In genomic region chr10:81559163-81559626, GRCm38 (mm10) we compare ENCODE assay signal across 7 mouse cellular contexts. TPM values are rescaled to one million over a fixed set of nuclear protein-coding genes. Genes with fewer than 3 reads are reported as not detected.
DNase-seq lines count a peak whose midpoint lies in the region; ATAC-seq and TF ChIP-seq lines count a peak whose summit lies in the region.

TSS of gene Aes (plus strand) at chr10:81559488.

- H3K36me3 ChIP-seq in hindbrain, postnatal 0 days (ENCODE audit: insufficient read depth, low read length), result no peaks in the 10 kb centered on the region

- peak within 1 kb of the TSS; percentile 69 for H3K4me2 ChIP-seq in hindbrain, postnatal 0 days (ENCODE audit: low read depth, low read length)

- H3K27me3 ChIP-seq in hindbrain, postnatal 0 days (ENCODE audit: insufficient read depth, low read length), result no peaks in the 10 kb centered on the region

- peak; percentile 90 to 95 for DNase-seq in cerebellum, postnatal 25 days
- DNase-seq in gastrocnemius, postnatal 14 days, result peak; percentile 83
- peak; percentile 73 for DNase-seq in hindbrain, postnatal 0 days (ENCODE audit: low spot score)
- peak; percentile 70 to 77 for DNase-seq in left cerebral cortex, postnatal 25 days (ENCODE audit: low spot score in 2 of 2)
- peak; percentile 50 for DNase-seq in spleen, adult 12 weeks (ENCODE audit: low spot score)

- intact Hi-C loops in gastrocnemius, postnatal 14 days (cut with DNase I; ENCODE audit: low total_unique reads), result no loop called here
- intact Hi-C loops in left cerebral cortex, postnatal 25 days (cut with DNase I), result loop anchor here (10.0 kb wide), 1 partner anchor 1874 kb away; the partner anchor contains the start of genes Cdc34 and Gzmm

- peak within 1 kb of the TSS; percentile 53 for H3K4me3 ChIP-seq in hindbrain, postnatal 0 days (ENCODE audit: low read length)

- peak within 1 kb of the TSS; percentile 76 for H3K9ac ChIP-seq in hindbrain, postnatal 0 days (replicated peaks; ENCODE audit: low read length)

- TF ChIP-seq CTCF in hindbrain, postnatal 0 days (IDR thresholded peaks at IDR 0.05; ENCODE audit: low read depth), result no peak

- peak within 1 kb of the TSS; percentile 85 for H3K27ac ChIP-seq in hindbrain, postnatal 0 days

- peak; percentile 28 for ATAC-seq in activated CD4-positive, CD25-positive, alpha-beta regulatory T cell, adult 4 months
- ATAC-seq in hindbrain, postnatal 0 days, result peak; percentile 62
- ATAC-seq in megakaryocyte progenitor cell, adult 5-6 weeks (replicated peaks; ENCODE audit: poor library complexity), result peak; percentile 47

- H3K4me1 ChIP-seq in hindbrain, postnatal 0 days (ENCODE audit: insufficient read depth, low read length), result peaks cover 13% of the 10 kb centered on the region

- 1% methylated on average over 51 of the region's 53 CpGs for WGBS in hindbrain, postnatal 0 days

- no peaks in the 10 kb centered on the region for H3K9me3 ChIP-seq in hindbrain, postnatal 0 days (ENCODE audit: low read length)

RNA-seq across cellular contexts. Expression of gene Aes, which starts in this region (rescaled TPM):
- polyA plus RNA-seq in activated CD4-positive, CD25-positive, alpha-beta regulatory T cell, adult 4 months (2017; shearing (Covaris generic)), result 100 to 1,000 TPM; 120 to 125 TPM
- 100 to 1,000 TPM; 660 to 698 TPM for total RNA-seq in gastrocnemius, postnatal 14 days (2021)
- total RNA-seq in hindbrain, postnatal 0 days (2014; rRNA removed), result 611 and 635 TPM in 2 replicates
- polyA plus RNA-seq in hindbrain, postnatal 0 days (2015; fragmentation: Nextera tagmentation; extraction: Ambion mirVana), result 803 and 834 TPM in 2 replicates
- total RNA-seq in left cerebral cortex, postnatal 25 days (2021), result 100 to 1,000 TPM; 630 to 638 TPM
- 197 and 225 TPM in 2 replicates for total RNA-seq in megakaryocyte progenitor cell, adult 5-6 weeks (2015)
- total RNA-seq in megakaryocyte progenitor cell, adult 5-6 weeks (2017), result 178 and 191 TPM in 2 replicates

Comparison
In these comparisons a context has a peak if more than half of its experiments do, and no peak if none do; other contexts are left out.
1. Peak in every context shown above with its lines: DNase-seq, ATAC-seq, H3K4me3 ChIP-seq and H3K27ac ChIP-seq.